Mouse (Mus musculus): ENCODE data around the gene Pax5. TPM values are rescaled to one million over a fixed set of nuclear protein-coding genes. Genes with fewer than 3 reads are reported as not detected.
"Not testable (repeated sequence)": the region's sequence is repeated elsewhere in the genome, so short reads cannot be mapped to it uniquely, and the experiment has no call there.

Pax5 gene
- polyA plus RNA-seq (2016; fragmentation: Nextera tagmentation; extraction: Ambion mirVana) = 0.06 TPM in 1 of 2 replicates, not detected in the other

DNA sequence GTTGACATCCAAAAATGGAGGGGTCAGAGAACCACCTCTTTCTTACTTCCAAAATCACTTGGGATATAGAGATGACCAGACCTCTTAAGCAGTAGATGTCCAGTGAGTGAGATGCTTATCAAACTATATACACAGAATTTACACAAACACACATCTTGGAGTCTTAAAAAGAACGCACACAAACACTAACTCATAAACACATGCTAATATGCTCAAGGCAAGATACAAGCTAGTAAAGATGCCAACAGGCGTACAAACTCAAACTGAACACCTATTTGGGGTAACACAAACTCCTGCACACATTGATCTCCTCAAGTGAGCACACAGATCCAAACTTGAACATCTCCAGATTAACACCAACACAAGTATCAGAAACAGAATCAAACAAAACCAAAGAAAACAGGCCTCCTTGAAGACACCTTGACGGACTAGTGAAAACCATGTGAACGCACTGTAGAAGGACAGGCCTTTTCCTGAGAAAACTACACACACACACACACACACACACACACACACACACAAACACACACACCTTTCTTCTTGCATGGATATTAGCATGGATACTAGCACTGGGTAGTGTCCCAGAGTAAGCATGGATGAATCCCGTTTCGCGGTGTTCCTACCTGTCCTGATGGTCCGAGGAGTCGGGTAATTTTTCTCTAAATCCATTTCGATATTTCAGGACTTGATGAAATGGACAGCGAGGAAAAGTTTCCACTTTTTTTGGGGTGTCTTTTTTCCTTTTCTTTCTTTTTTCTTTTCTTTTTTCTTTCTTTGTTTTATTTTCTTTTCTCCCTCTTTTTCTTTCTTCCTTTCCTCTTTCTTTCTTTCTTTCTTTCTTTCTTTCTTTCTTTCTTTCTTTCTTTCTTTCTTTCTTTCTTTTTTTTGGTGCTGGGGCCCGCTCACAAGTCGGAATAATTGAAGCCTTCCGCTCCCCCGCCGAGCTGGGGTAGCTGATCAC, at the start of gene Pax5:
TSS of gene Pax5 (minus strand) at position 748 of the 961 bp plus-strand sequence.
- Histone ChIP-seq H3K27ac (no peak within 1 kb of the TSS), H3K4me1 (peaks cover 7% of the 10 kb centered on the region; the same call in 1 of the 2 replicates), H3K4me3 (no peak within 1 kb of the TSS), H3K27me3 (replicated peaks) (peaks cover 100% of the 10 kb centered on the region), H3K36me3 (no peaks in the 10 kb centered on the region), H3K4me2 (no peak within 1 kb of the TSS), H3K9ac (no peak within 1 kb of the TSS), H3K9me3 (replicated peaks) (no peaks in the 10 kb centered on the region)
- 28% methylated on average over 16 of the region's 16 CpGs for WGBS (ENCODE audit: insufficient replicate concordance)
- no peak for ATAC-seq

GRCm38 (mm10) chr4:44757131-44757530, 46.8 kb upstream of the Pax5 start:
- H3K27ac ChIP-seq = peak overlapping the region; percentile 92
- H3K4me3 ChIP-seq = peak overlapping the region; percentile 97
- H3K4me1 ChIP-seq = peaks cover 16% of the 10 kb centered on the region
- H3K27me3 ChIP-seq (replicated peaks); ATAC-seq; H3K36me3 ChIP-seq; H3K9me3 ChIP-seq (replicated peaks): not testable (repeated sequence)
- WGBS (ENCODE audit: insufficient replicate concordance) = 4% methylated on average over 10 of the region's 10 CpGs
- peak overlapping the region; percentile 92 for H3K9ac ChIP-seq
- H3K4me2 ChIP-seq = peak overlapping the region; percentile 87

DNA sequence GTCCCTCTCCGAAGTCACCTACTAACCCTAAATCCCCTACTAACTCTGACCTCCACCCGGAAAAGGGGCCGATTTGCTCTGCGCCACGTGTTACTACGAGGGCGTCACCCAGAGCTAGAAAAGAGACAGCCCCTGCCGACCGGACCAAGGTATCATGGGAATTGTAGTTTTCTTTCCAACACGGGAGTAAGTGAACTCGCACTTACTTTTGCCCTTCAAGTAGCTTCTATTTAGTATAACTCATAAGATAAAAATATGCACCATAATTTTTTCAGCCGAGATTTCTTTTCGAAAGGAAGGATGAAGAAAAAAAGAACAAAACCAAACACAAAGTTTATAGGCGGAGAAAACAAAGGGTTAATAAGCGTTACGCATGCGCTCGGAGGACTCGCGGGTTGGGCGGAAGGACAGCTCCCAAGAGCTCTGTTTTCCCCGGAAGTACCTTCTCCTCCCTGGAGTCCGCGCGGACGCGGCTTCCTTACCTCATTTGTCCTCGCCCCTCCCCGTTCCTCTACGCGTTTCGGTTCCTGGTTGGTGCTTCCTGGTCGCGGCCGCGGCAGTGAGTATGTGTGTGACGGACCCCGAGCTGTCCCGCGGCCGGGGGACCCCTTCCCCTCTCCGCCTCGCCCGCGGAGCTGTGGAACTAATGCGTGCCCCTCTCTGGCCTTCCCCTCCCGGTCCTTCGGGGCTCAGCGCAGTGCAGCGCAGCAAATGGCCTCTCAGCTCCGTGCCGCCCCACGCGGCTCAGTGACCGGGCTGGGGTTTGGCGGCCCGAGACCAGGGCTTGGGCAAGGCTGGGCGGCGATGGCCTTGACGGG, 46.1 kb upstream of the Pax5 start:
- H3K27me3 ChIP-seq (replicated peaks) = peaks cover 4% of the 10 kb centered on the region; the same call in 1 of the 2 replicates
- H3K4me3 ChIP-seq = peak overlapping the region; percentile 97
- no peaks in the 10 kb centered on the region for H3K9me3 ChIP-seq (replicated peaks)
- peaks cover 16% of the 10 kb centered on the region for H3K4me1 ChIP-seq
- peak overlapping the region; percentile 92 for H3K9ac ChIP-seq
- peak; percentile 99 for ATAC-seq
- under 1% methylated on average over 60 of the region's 60 CpGs for WGBS (ENCODE audit: insufficient replicate concordance)
- H3K36me3 ChIP-seq = no peaks in the 10 kb centered on the region
- peak overlapping the region; percentile 87 for H3K4me2 ChIP-seq
- H3K27ac ChIP-seq = peak overlapping the region; percentile 92

GRCm38 (mm10) chr4:44755553-44756133, 45.4 kb upstream of the Pax5 start, which contains the start of gene Zcchc7:
Gene Zcchc7, plus strand, starts transcription at chr4:44755877.
- Histone ChIP-seq H3K36me3 (no peaks in the 10 kb centered on the region), H3K9me3 (replicated peaks) (no peaks in the 10 kb centered on the region), H3K27me3 (replicated peaks) (peaks cover 4% of the 10 kb centered on the region; the same call in 1 of the 2 replicates), H3K9ac (peak within 1 kb of the TSS; percentile 92), H3K4me2 (peak within 1 kb of the TSS; percentile 87), H3K27ac (peak within 1 kb of the TSS; percentile 92), H3K4me1 (peaks cover 16% of the 10 kb centered on the region), H3K4me3 (peak within 1 kb of the TSS; percentile 97)
- ATAC-seq = peak; percentile 22
- WGBS (ENCODE audit: insufficient replicate concordance) = 4% methylated on average over 15 of the region's 15 CpGs

DNA sequence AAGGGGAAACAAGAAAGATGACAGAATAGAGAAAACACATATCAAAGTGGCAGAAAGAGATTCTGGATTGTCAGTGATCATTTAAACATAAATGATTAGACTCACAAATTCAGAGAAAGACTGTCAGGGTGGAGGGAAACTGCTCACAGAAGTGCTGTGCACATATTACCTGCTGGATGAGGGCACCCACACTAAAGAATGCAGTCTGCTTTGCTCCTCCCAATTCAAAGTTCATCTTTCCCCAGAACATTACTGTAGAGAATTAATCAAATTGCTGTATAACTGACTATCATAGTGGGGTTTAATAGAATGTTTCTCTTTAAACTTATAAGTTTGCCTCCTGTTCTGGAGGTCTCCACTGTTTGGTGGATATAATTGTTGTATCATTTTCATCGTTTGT, 30.2 kb upstream of the Pax5 start:
- Histone ChIP-seq H3K27ac (no peak overlapping the region), H3K4me3 (no peak overlapping the region), H3K9ac (no peak overlapping the region), H3K27me3 (replicated peaks) (no peaks in the 10 kb centered on the region), H3K4me2 (no peak overlapping the region), H3K9me3 (replicated peaks) (no peaks in the 10 kb centered on the region), H3K4me1 (no peaks in the 10 kb centered on the region), H3K36me3 (no peaks in the 10 kb centered on the region)
- ATAC-seq = no peak
- 42% methylated on average over 1 of the region's 1 CpGs for WGBS (ENCODE audit: insufficient replicate concordance)

DNA sequence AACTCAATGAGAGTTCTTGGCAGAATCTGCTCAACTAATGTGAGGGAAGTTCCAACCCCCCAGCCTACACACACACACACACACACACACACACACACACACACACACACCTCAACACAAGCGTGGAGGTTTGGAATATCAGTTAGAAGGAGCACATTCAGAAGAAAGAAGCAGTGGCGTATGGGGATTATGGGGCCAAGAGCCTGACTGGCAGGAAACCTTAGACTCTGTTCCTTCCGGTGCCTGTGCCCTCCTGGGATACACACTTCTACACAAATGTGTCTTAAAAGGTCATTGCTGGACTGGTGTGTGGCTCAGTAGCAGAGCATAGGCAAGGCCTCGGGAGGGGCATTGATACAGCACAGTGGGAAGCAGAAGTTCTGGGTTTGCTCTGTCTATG, 10.9 kb upstream of the Pax5 start:
- no peak for ATAC-seq
- no peak overlapping the region for H3K4me2 ChIP-seq
- H3K9ac ChIP-seq = no peak overlapping the region
- 62% methylated on average over 4 of the region's 4 CpGs for WGBS (ENCODE audit: insufficient replicate concordance)
- no peak overlapping the region for H3K27ac ChIP-seq
- H3K27me3 ChIP-seq (replicated peaks) = peaks cover 50% of the 10 kb centered on the region
- H3K4me1 ChIP-seq = no peaks in the 10 kb centered on the region
- no peaks in the 10 kb centered on the region for H3K36me3 ChIP-seq
- H3K4me3 ChIP-seq = no peak overlapping the region
- no peaks in the 10 kb centered on the region for H3K9me3 ChIP-seq (replicated peaks)

DNA sequence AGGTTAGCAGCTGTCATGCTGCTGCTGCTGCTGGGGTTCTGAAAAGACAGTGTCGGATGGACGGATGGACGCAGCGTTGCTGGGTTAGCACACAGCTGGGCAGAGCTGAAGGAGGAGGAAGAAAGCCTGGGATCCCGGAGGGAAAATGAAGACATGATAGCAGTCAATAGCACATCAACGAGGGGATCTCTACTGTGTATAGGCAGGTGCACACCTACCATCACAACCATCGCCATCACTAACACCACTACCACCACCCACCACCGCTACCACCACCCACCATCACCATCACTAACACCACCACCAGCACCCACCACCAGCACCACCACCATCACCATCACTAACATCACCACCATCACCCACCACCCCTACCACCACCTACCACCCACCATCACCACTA, 9.8 kb upstream of the Pax5 start:
- no peak overlapping the region for H3K4me3 ChIP-seq
- no peaks in the 10 kb centered on the region for H3K4me1 ChIP-seq
- H3K27ac ChIP-seq = no peak overlapping the region
- no peak overlapping the region for H3K4me2 ChIP-seq
- no peaks in the 10 kb centered on the region for H3K9me3 ChIP-seq (replicated peaks)
- no peaks in the 10 kb centered on the region for H3K36me3 ChIP-seq
- peaks cover 56% of the 10 kb centered on the region for H3K27me3 ChIP-seq (replicated peaks)
- no peak for ATAC-seq
- no peak overlapping the region for H3K9ac ChIP-seq
- WGBS (ENCODE audit: insufficient replicate concordance) = 72% methylated on average over 8 of the region's 8 CpGs

GRCm38 (mm10) chr4:44717676-44718075, 7.4 kb upstream of the Pax5 start:
- WGBS (ENCODE audit: insufficient replicate concordance) = 50% methylated on average over 3 of the region's 3 CpGs
- H3K9me3 ChIP-seq (replicated peaks) = no peaks in the 10 kb centered on the region

GRCm38 (mm10) chr4:44716391-44716790, 6.1 kb upstream of the Pax5 start:
- Histone ChIP-seq H3K9me3 (replicated peaks) (no peaks in the 10 kb centered on the region), H3K27me3 (replicated peaks) (peaks cover 86% of the 10 kb centered on the region), H3K27ac (no peak overlapping the region), H3K4me3 (no peak overlapping the region), H3K9ac (no peak overlapping the region), H3K4me1 (peaks cover 7% of the 10 kb centered on the region; the same call in 1 of the 2 replicates), H3K4me2 (no peak overlapping the region), H3K36me3 (no peaks in the 10 kb centered on the region)
- no peak for ATAC-seq
- WGBS (ENCODE audit: insufficient replicate concordance) = 6% methylated on average over 10 of the region's 10 CpGs

More at GRCm38 (mm10) chr4:44717676-44718075, 7.4 kb upstream of the Pax5 start:
- no peak overlapping the region for H3K9ac ChIP-seq
- no peak overlapping the region for H3K27ac ChIP-seq
- peaks cover 73% of the 10 kb centered on the region for H3K27me3 ChIP-seq (replicated peaks)
- H3K4me1 ChIP-seq = 0 out of 2 replicates have a peak, but pooled peaks cover 4% of the 10 kb centered on the region
- ATAC-seq = no peak
- H3K4me3 ChIP-seq = no peak overlapping the region
- no peak overlapping the region for H3K4me2 ChIP-seq
- no peaks in the 10 kb centered on the region for H3K36me3 ChIP-seq

DNA sequence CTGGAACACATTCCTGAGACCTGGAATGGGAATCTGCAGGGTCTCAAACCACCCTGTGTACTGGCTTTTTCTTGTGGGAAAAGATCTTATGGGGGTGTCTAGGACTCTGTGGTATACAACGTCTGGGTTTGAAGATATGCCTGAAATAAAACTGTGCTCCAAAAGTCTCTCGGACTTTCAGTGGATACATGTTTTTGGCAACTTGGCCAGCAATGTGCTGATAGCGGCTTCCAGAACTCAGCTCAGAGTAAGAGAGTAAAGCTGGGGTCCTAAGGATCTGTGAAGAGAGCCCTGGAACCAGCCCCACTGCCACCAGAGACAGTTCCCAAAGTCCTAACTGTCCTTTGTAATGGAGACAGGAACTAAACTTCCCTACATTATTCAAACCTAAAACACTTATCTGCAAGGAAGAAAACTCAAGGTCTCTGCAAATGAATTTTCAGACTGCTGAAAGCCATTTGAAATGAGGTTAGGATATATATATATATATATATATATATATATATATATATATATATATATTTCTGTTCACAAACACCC, 5.4 kb upstream of the Pax5 start:
- no peaks in the 10 kb centered on the region for H3K9me3 ChIP-seq (replicated peaks)
- H3K27me3 ChIP-seq (replicated peaks) = peaks cover 93% of the 10 kb centered on the region
- peaks cover 7% of the 10 kb centered on the region; the same call in 1 of the 2 replicates for H3K4me1 ChIP-seq
- no peak overlapping the region for H3K4me3 ChIP-seq
- H3K4me2 ChIP-seq = no peak overlapping the region
- no peak overlapping the region for H3K9ac ChIP-seq
- no peaks in the 10 kb centered on the region for H3K36me3 ChIP-seq
- ATAC-seq = no peak
- 11% methylated on average over 3 of the region's 3 CpGs for WGBS (ENCODE audit: insufficient replicate concordance)
- no peak overlapping the region for H3K27ac ChIP-seq

DNA sequence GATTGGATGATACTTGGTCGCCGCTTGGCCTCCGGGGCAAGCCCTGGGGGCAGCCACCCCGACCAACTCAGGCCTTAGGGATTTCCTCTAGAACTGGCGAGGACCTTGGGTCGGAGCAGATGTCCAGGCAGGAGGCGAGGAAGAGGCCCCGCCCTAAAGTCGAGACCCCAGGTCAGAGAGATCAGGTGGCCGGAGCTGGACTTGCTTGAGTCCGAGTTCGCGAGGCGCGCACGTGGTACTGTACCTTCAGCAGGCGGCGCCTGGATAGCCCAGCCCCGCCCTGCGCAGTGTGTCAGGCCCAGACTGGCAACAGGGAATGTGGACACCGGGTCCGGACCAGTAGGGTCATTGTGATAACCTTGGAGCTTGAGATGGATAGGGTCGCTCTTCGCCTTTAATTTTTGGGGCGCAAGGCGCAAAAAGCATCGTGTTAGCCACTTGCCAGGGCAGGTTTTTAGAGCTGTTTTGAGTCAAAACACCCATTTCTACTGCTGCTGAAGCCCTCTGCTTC, 3.9 kb upstream of the Pax5 start:
- no peak for ATAC-seq
- no peaks in the 10 kb centered on the region for H3K9me3 ChIP-seq (replicated peaks)
- no peak overlapping the region for H3K27ac ChIP-seq
- H3K4me1 ChIP-seq = peaks cover 7% of the 10 kb centered on the region; the same call in 1 of the 2 replicates
- H3K27me3 ChIP-seq (replicated peaks) = peaks cover 94% of the 10 kb centered on the region
- no peak overlapping the region for H3K4me3 ChIP-seq
- H3K4me2 ChIP-seq = no peak overlapping the region
- WGBS (ENCODE audit: insufficient replicate concordance) = 2% methylated on average over 27 of the region's 27 CpGs
- H3K9ac ChIP-seq = no peak overlapping the region
- no peaks in the 10 kb centered on the region for H3K36me3 ChIP-seq

All from liver, embryonic 12.5 days (tissue).